Mouse (Mus musculus): ENCODE measurements around the gene Akap13. TPM values are rescaled to one million over a fixed set of nuclear protein-coding genes. Genes with fewer than 3 reads are reported as not detected.

Gene Akap13
- 10 to 100 TPM; 61.0 to 79.5 TPM for total RNA-seq (2021)

- intact Hi-C loops (cut with DNase I), result loop anchor here (5.0 kb wide), 2 partner anchors 67 to 83 kb away; no protein-coding TSS in a partner anchor
- peak; percentile 98 for DNase-seq (ENCODE audit: low spot score)
Measured at GRCm38 (mm10) chr7:75455223-75456151, at the start of gene Akap13. Gene Akap13 (plus strand): TSS chr7:75455534.

GRCm38 (mm10) chr7:75410641-75411040 lies 44.7 kb upstream of the Akap13 start:
- intact Hi-C loops (cut with DNase I), result no loop called here
- no peak for DNase-seq (ENCODE audit: low spot score)

DNA sequence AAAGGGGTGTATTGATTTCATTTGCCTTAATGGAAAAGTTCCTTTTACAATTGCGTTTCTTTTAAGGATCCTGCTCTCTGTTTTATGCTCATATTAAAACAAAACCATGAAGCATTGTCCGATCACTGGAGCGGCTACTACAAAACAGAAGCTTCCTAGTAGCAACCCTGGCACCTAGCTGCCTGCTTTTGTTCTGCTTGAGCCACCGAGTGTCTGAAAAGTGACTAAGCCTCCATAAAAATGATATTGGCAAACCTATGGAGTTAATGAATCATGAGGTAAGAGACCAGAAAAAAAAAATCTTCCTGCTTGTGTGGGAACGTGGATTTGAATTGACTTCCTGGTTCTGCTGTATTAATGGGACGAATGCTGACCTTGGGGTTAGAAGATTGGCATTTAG lies 44.1 kb upstream of the Akap13 start:
- intact Hi-C loops (cut with DNase I), result no loop called here
- DNase-seq (ENCODE audit: low spot score), result no peak

DNA sequence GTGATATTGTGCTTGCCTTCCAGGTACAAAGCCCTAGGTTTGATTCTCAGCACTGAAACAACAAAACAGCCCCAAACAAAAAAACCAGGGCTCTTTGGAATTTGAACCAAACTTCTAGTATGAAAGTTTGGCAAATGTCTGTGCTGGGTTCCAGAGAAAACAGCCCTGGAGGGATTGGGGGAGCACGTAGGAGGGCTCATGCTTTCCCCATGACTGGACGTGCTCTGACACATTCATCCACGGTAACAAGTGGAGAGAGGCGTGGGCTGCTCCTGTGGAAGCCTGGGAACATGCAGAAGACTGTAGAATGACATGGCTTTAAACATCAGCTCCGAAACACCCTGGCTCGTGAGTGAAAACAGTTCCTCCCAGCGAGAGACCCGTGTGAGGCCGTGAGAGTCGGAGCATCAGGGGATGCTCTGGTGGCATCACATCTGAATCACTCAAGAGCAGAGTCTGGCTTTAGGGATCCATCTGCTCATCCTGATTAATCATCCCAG lies 43.3 kb upstream of the Akap13 start:
- no peak for DNase-seq (ENCODE audit: low spot score)
- intact Hi-C loops (cut with DNase I), result no loop called here

DNA sequence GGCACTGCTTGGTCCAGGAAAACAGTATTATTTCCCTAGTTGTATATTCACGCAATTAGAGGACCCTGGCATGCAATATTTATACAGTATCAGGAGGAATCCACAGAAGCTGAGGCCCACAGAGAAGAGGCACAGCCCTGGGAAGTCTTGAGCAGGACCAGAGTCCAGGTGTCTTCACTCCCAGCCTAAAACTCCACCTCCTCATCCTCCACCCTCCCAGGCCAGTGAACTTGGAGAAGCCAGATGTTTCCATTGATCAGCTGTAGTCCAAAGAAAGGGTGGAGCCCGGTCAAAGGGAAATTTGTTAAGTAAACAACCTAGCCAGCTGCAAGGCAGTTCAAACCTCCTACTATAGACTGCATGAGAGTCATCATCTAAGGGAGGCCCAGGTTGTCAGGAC lies 42.8 kb upstream of the Akap13 start:
- intact Hi-C loops (cut with DNase I), result no loop called here
- DNase-seq (ENCODE audit: low spot score), result no peak

DNA sequence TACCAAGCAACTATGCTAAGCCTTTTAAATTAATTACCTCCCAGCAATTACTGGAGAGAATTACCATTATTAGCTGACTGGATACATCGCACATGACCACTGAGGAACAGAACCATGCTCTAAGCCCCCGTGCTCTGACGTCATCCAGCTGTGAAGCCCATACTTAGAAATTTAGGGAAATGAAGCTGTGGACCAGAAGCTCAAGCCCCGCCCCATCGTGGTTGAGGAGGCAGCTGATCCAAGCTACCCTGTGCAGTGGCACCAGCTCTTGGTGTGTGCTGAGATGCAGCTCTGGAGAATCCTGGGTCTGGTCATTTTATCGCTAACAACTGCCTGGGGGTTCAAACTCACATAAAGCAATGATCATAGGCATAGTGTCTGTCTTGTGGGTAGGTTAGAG lies 41.4 kb upstream of the Akap13 start:
- intact Hi-C loops (cut with DNase I), result no loop called here
- DNase-seq (ENCODE audit: low spot score), result no peak

GRCm38 (mm10) chr7:75414316-75414715 lies 41.0 kb upstream of the Akap13 start:
- no peak for DNase-seq (ENCODE audit: low spot score)
- intact Hi-C loops (cut with DNase I), result no loop called here

GRCm38 (mm10) chr7:75415166-75415881 lies 40.0 kb upstream of the Akap13 start:
- peak; percentile 15 for DNase-seq (ENCODE audit: low spot score)
- intact Hi-C loops (cut with DNase I), result no loop called here

DNA sequence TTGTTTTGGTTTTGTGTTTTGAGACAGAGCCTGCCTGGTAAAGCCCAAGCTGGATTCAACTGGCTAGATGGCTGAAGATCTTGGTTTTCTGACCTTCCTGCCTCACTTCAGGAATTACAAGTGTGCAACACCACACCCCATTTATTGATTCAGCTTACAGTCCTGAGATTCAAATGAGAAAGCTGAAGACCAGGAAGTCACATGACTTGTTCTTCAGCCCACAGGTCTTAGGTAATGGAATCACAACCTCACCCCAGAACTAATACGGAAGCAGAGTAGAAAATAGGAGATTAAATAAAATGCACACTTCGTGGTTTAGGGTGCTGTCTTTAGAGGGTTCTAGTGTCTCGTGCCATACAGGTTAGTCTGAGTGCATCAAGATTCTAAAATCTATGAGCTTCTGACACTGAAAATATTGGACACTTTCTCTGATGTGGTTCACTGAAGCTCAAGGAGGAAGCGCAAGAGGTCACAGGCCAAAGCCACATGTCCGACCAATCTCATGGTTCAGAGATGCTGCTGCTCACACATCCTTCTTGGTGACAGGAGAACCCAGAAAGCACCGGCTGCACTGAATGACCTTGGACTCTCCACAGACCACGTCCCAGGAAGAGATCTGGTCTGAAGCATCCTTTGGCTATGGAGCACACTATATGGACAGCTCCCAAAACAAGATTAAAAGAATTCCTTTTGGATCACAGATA lies 39.3 kb upstream of the Akap13 start:
- intact Hi-C loops (cut with DNase I), result no loop called here
- no peak for DNase-seq (ENCODE audit: low spot score)

DNA sequence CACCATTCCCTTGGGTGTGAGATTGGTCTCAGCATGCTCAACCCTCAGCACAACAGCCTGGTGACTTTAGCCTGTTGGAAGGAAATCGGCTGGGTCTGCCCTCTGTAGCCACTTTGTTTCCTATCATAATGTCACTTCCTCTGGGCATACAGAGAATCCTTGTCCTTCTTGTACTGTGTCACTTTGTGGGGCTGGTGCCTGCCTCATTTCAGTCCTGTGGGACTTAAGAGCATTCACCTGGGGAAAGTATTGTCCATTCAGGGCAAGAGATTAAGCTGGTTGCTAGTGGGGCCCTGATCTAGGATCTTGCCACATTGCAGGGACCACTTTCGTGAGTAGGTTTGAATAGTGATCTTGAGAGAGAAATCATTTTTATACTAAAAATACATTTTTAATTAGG lies 34.4 kb upstream of the Akap13 start:
- no peak for DNase-seq (ENCODE audit: low spot score)
- intact Hi-C loops (cut with DNase I), result no loop called here

- intact Hi-C loops (cut with DNase I), result no loop called here
- no peak for DNase-seq (ENCODE audit: low spot score)
Measured at GRCm38 (mm10) chr7:75424121-75424520, 31.2 kb upstream of the Akap13 start.

GRCm38 (mm10) chr7:75427322-75427721 lies 28.0 kb upstream of the Akap13 start:
- intact Hi-C loops (cut with DNase I), result no loop called here

DNA sequence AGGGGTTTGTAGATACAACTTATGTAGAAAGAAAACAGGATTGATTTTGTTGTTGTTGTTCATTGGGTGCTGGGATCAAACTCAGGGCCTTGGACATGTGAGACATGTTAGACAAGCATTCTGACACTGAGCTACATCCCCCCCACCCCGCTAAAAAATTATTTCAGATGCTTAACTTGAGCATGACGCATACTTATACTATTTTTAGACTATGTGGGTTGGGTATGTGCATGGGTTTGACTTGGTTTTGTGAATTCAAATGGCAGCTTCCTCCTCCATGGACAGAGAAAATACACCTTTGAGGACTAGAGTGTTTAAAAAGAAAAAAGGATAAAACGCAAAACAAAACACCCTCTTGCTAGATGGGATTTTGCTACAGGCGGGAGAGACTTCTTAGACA lies 26.4 kb upstream of the Akap13 start:
- intact Hi-C loops (cut with DNase I), result no loop called here
- DNase-seq (ENCODE audit: low spot score), result no peak

More at GRCm38 (mm10) chr7:75427322-75427721, 28.0 kb upstream of the Akap13 start:
- DNase-seq (ENCODE audit: low spot score), result peak; percentile 79

DNA sequence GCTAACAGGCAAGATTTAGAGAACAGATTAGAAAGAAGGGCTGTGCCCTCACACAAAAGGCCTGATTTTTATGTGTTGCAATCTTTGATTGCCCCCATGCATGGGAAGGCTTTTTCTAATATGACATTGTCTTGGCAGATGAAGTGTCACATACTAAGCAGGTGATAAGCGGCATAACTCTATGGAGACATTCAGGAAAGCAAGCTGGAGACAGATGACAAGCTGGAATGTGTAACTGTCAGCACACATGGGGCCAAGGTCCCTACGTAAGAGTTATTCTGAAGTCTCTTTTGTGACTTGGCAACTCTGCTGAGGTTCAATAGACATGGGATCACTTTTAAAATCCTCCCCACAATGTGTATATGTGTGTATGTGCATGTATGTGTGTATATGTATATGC lies 24.8 kb upstream of the Akap13 start:
- no peak for DNase-seq (ENCODE audit: low spot score)
- intact Hi-C loops (cut with DNase I), result no loop called here

- intact Hi-C loops (cut with DNase I), result no loop called here
- DNase-seq (ENCODE audit: low spot score), result no peak
Measured at GRCm38 (mm10) chr7:75431043-75431442, 24.3 kb upstream of the Akap13 start.

GRCm38 (mm10) chr7:75432046-75432445 lies 23.3 kb upstream of the Akap13 start:
- intact Hi-C loops (cut with DNase I), result no loop called here
- DNase-seq (ENCODE audit: low spot score), result no peak

DNA sequence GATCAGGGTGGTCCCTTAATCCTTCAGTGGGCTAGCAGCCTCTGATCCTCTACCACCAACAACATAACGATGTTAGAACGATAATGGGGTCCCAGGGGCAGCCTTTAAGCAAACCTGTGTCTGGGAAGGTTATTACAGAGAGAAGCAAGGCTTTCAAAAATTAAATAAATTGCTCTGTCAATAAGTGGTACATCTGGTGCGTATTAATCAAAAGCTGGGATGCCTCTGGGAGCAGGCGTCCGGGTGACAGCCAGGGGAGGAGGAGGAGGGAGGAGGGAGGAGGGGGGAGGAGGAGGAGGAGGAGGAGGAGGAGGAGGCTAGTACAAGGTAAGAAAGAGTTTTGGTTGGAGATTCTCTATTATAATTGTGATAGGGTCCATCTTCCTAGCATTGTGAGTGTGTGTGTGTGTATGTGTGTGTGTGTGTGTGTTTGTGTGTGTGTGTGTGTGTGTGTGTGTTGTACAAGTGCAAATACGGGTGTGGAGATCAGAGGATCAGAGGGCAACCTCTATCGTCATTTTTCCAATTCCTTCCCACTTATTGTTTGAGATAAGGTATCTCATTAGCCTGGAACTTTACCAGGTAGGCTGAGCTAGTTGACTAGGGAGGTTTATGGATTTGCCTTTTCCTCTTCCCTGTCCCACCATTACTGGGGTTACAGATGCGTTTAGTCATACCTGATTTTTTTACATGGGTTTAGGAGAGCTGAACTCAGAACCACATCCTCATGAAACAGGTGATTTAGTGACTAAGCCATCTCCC lies 18.7 kb upstream of the Akap13 start:
- no peak for DNase-seq (ENCODE audit: low spot score)
- intact Hi-C loops (cut with DNase I), result no loop called here

GRCm38 (mm10) chr7:75439570-75439969 lies 15.8 kb upstream of the Akap13 start:
- DNase-seq (ENCODE audit: low spot score), result no peak
- intact Hi-C loops (cut with DNase I), result no loop called here

- DNase-seq (ENCODE audit: low spot score), result no peak
- intact Hi-C loops (cut with DNase I), result no loop called here
Measured at GRCm38 (mm10) chr7:75440241-75440640, 15.1 kb upstream of the Akap13 start.

DNA sequence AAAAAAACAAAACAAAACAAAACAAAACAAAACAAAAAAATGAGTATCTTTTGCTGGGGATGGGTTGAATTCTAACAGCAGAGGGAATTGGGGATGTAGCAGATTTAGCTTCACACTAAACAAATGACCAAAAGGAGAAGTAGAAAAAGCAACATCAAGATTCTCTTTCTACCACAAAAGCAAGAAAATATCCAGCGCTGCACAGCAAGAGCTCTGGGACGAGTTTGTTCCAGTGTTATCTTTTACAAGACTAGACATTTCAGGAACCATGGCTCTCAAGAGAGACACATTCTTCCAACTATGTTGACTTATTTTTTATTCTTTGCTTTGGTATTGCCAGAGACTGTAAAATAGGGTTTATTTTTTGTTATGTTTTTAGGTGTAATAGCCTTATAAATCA lies 13.4 kb upstream of the Akap13 start:
- intact Hi-C loops (cut with DNase I), result no loop called here
- DNase-seq (ENCODE audit: low spot score), result no peak
